Mouse (Mus musculus) liver, embryonic 14.5 days (tissue): Measurements from ENCODE around the gene Lingo2. TPM values are rescaled to one million over a fixed set of nuclear protein-coding genes. Genes with fewer than 3 reads are reported as not detected.

Experiments used
- ATAC-seq: fragments of 200-750 bp; cut with Nextera tagmentation; 2 replicates; pipeline ENCODE4 v1.8.0; 2017; ENCODE audit warnings: moderate number of reproducible peaks, mild to moderate bottlenecking, moderate library complexity; ENCODE audit not compliant: insufficient read depth
- DNase-seq, 3 experiments: peaks; one replicate each; pipeline ENCODE4 v3.0.0-alpha.2; 2012 to 2013; ENCODE audit warnings: low read depth in 3 of 3, low spot score in 3 of 3
- H3K27ac ChIP-seq: fragments of 300-500 bp; sonication (generic); 2 replicates; pipeline ENCODE4 v1.5.1; 2014; ENCODE audit warnings: moderate library complexity, mild to moderate bottlenecking, control low read depth, inconsistent platforms
- H3K27me3 ChIP-seq: fragments of 300-500 bp; sonication (generic); 2 replicates; pipeline ENCODE4 v1.6.1; 2014; ENCODE audit warnings: mild to moderate bottlenecking, low read length, moderate library complexity; ENCODE audit not compliant: control insufficient read depth, insufficient read depth
- H3K36me3 ChIP-seq: fragments of 300-500 bp; sonication (generic); replicated peaks from 2 replicates; pipeline ENCODE4 v1.6.1; 2014; ENCODE audit warnings: low read depth; ENCODE audit not compliant: control insufficient read depth, insufficient read depth
- H3K4me1 ChIP-seq, 2 experiments: fragments of 200-500 bp in 1 of 2; fragments of 300-500 bp in 1 of 2; sonication (generic) in 1 of 2; replicated peaks; 2 replicates each; pipeline ENCODE4 v1.6.1; 2012 to 2014; ENCODE audit warnings: antibody characterized with exemption in 1 of 2, inconsistent platforms in 1 of 2, low read length in 1 of 2; ENCODE audit not compliant: control insufficient read depth in 2 of 2, insufficient read depth in 2 of 2
- H3K4me2 ChIP-seq: fragments of 300-500 bp; sonication (generic); 2 replicates; pipeline ENCODE4 v1.6.1; 2014; ENCODE audit warnings: low read depth, mild to moderate bottlenecking, control low read depth, moderate library complexity
- H3K4me3 ChIP-seq, 2 experiments: fragments of 200-500 bp in 1 of 2; fragments of 300-500 bp in 1 of 2; sonication (generic) in 1 of 2; 2 replicates each; pipeline ENCODE4 v1.5.1; 2012 to 2014; ENCODE audit warnings: low read depth in 2 of 2, low read length in 2 of 2, mild to moderate bottlenecking in 2 of 2, control low read depth in 1 of 2, inconsistent platforms in 1 of 2, moderate library complexity in 1 of 2; ENCODE audit not compliant: insufficient read depth in 1 of 2
- H3K9ac ChIP-seq: fragments of 300-500 bp; sonication (generic); replicated peaks from 2 replicates; pipeline ENCODE4 v1.6.1; 2014; ENCODE audit warnings: mild to moderate bottlenecking, control low read depth, moderate library complexity
- H3K9me3 ChIP-seq: fragments of 300-500 bp; sonication (generic); 2 replicates; pipeline ENCODE4 v1.6.1; 2016; ENCODE audit warnings: low read length, mixed read lengths; ENCODE audit not compliant: control insufficient read depth
- CTCF ChIP-seq: IDR thresholded peaks from 2 replicates; pipeline ENCODE4 v1.5.1; 2016; ENCODE audit warnings: antibody characterized with exemption, low read depth, control low read depth
- EP300 ChIP-seq: IDR thresholded peaks from 2 replicates; pipeline ENCODE4 v1.6.1; 2016; ENCODE audit warnings: antibody characterized with exemption, low read depth
- WGBS: fragments of 180-500 bp; shearing (Covaris S2); extraction: QIAGEN DNeasy Blood & Tissue Kit; methylation state at CpG from one replicate; pipeline ENCODE4 v1.1.7; 2014; ENCODE audit not compliant: insufficient replicate concordance; 5-methylcytosine and 5-hydroxymethylcytosine counted together
- polyA plus RNA-seq, 2 experiments: library from polyadenylated mRNA; depleted of rRNA in 1 of 2; stranded (reverse) in 1 of 2; unstranded in 1 of 2; fragments of >200 nt; fragmentation: Nextera tagmentation in 1 of 2; extraction: Ambion mirVana in 1 of 2; gene quantifications; 2 replicates each; pipeline versions ENCODE4 v1.2.1 to v1.2.3; 2012 to 2014

The Lingo2 gene
- polyA plus RNA-seq, 2 experiments, result 0.01 TPM; not detected in 1

DNA sequence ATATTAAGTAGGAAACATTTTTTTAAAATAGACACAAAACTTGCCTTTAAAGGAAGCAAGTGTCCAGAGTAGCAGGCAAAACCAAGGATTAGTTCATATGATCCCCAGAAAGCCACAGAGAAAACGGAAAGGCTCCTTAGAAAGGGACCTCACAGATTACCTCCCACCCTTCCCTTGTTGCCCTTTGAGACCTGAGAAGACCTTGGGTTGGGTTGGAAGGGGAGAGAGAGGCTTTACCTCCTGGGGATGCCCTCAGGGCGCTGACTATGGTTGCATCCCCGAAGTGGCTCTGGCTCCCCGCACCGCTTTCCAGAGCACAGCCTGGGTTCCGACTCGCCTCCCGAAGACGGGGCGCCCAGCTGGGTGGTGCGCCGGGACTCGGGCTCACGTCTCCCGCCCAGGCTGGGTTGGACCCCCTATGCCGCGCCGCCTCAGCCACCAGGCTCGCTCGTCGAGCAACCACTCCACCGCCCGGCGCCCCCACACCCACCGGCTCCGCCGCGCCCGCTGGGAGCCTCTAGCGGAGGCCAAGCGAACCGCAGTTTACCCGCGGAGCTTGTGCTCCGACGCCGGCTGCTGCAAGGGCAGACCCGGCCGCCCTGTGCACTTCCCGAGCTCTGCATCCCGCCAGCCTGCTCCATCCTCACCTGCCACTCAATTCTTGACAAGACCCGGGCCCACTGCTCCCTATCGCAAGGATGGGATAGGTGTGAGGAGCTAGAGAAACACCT, 1.4 kb downstream of the Lingo2 start:
- Histone ChIP-seq H3K4me3 (no peak overlapping the region), H3K27ac (no peak overlapping the region), H3K36me3 (no peaks in the 10 kb centered on the region), H3K9ac (no peak overlapping the region), H3K27me3 (peaks cover 40% of the 10 kb centered on the region), H3K4me2 (peak overlapping the region; percentile 39), H3K9me3 (no peaks in the 10 kb centered on the region), H3K4me1 (no peaks in the 10 kb centered on the region)
- 2% methylated on average over 40 of the region's 43 CpGs for WGBS
- TF ChIP-seq EP300 (no peak), CTCF (peak; percentile 55)
- DNase-seq (no peak), ATAC-seq (no peak)

DNA sequence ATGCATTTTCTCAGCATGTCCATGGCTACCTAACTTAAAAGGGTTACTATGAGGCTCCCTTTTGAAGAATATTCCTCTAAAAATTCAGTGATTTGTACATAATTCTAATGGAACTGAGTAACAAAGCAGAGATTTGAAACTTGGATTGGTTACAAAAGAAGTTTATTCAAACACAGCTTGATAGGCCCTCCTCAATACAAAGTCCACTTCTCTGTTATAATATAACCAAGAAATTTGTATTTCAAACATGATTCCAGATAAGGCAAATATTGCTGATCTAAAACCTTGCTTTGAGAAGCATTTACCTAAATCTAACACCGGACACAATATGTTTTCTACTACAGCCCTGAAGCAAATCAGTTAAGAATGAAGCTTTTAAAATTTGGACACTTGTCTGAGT, 60.7 kb downstream of the Lingo2 start:
- ATAC-seq, result no peak
- no peaks in the 10 kb centered on the region for H3K27me3 ChIP-seq
- DNase-seq, result no peak
- H3K4me2 ChIP-seq, result no peak overlapping the region
- 51% methylated on average over 1 of the region's 1 CpGs for WGBS
- no peaks in the 10 kb centered on the region for H3K36me3 ChIP-seq
- no peaks in the 10 kb centered on the region for H3K9me3 ChIP-seq
- no peak overlapping the region for H3K27ac ChIP-seq
- H3K9ac ChIP-seq, result no peak overlapping the region
- no peak overlapping the region for H3K4me3 ChIP-seq
- no peaks in the 10 kb centered on the region for H3K4me1 ChIP-seq
- TF ChIP-seq EP300, result no peak
- TF ChIP-seq CTCF, result no peak

DNA sequence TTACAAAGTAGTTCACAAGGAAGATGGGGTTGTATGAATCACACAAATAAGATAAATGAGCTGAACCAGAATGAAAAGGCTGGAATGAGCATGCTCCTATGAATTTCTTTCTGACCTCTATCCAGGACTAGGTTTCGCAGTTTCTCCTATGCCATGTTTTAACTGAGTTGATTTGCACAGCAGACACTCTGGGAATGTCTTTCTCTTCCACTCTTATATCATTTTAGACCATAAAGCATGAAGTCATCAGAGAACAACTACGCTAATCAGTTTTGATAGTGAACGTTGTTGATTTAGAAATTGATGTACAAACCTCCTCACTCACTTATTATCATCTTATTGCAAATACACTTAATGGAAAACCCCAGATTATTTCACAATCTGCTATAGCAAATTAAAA, 61.2 kb downstream of the Lingo2 start:
- TF ChIP-seq CTCF (no peak), EP300 (no peak)
- 55% methylated on average over 3 of the region's 3 CpGs for WGBS
- no peak for DNase-seq
- ATAC-seq, result no peak
- no peaks in the 10 kb centered on the region for H3K36me3 ChIP-seq
- no peak overlapping the region for H3K4me3 ChIP-seq
- H3K27me3 ChIP-seq, result no peaks in the 10 kb centered on the region
- H3K9ac ChIP-seq, result no peak overlapping the region
- no peaks in the 10 kb centered on the region for H3K4me1 ChIP-seq
- no peak overlapping the region for H3K4me2 ChIP-seq
- H3K9me3 ChIP-seq, result no peaks in the 10 kb centered on the region
- H3K27ac ChIP-seq, result no peak overlapping the region

DNA sequence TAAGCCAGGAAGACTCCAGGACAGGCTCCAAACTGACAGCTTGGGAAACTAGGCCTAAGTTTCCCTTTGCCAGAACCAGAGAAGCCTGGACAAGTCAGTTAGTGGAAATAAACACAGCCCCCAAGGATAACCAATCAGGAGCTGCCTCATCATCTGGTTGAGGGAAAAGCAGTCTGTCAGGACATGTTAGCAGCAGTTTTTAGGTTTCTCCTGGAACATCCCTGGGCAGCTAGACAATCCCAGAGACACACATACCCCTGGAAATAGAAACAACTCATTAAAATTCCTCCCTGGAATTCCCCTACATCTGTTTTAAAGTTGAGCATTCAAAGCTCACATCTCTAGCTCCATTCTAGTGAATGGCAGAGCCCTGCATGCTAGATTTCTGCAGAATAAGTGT, 76.8 kb downstream of the Lingo2 start:
- Histone ChIP-seq H3K27ac (no peak overlapping the region), H3K9ac (no peak overlapping the region), H3K27me3 (no peaks in the 10 kb centered on the region), H3K4me1 (no peaks in the 10 kb centered on the region), H3K4me2 (no peak overlapping the region), H3K36me3 (no peaks in the 10 kb centered on the region), H3K9me3 (no peaks in the 10 kb centered on the region), H3K4me3 (no peak overlapping the region)
- ATAC-seq (no peak), DNase-seq (no peak)
- TF ChIP-seq CTCF, result no peak
- no peak for TF ChIP-seq EP300

DNA sequence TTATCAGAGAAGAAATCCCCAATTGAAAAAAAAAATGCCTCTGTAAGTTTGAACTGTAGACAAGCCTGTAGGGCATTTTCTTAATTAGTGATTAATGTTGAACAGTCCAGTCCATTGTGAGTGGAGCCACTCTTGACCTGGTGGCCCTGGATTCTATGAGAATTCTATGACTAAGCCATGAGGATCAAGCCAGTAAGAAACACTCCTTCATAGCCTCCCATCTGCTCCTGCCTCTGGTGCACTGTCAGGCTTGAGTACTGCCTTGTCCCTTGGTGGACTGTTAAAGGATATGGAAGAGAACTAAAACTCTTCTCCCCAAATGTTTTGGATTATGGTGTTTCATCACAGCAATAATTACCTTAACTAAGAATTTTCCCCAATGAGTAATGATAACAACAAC, 126.6 kb downstream of the Lingo2 start:
- ATAC-seq (no peak), DNase-seq (no peak)
- TF ChIP-seq CTCF (no peak), EP300 (no peak)
- H3K9me3 ChIP-seq, result no peaks in the 10 kb centered on the region
- H3K4me3 ChIP-seq, result no peak overlapping the region
- H3K9ac ChIP-seq, result no peak overlapping the region
- H3K4me1 ChIP-seq, result no peaks in the 10 kb centered on the region
- H3K4me2 ChIP-seq, result no peak overlapping the region
- no peaks in the 10 kb centered on the region for H3K36me3 ChIP-seq
- H3K27ac ChIP-seq, result no peak overlapping the region
- no peaks in the 10 kb centered on the region for H3K27me3 ChIP-seq
